Mouse (Mus musculus) kidney, postnatal 10 days (tissue): ENCODE measurements at regions not wholly inside any gene's neighbourhood (a gene's known extent, or its start where the extent isn't known, plus 50 kb on each side); places are given as distances from the start of the nearest gene placed in this dataset.
A peak's percentile ranks its signal among the peaks of the same experiment; 100 is the strongest.

ENCODE experiments used
- DNase-seq: peaks from one replicate; pipeline ENCODE4 v3.0.0; 2021; ENCODE audit warnings: mixed read lengths

DNA sequence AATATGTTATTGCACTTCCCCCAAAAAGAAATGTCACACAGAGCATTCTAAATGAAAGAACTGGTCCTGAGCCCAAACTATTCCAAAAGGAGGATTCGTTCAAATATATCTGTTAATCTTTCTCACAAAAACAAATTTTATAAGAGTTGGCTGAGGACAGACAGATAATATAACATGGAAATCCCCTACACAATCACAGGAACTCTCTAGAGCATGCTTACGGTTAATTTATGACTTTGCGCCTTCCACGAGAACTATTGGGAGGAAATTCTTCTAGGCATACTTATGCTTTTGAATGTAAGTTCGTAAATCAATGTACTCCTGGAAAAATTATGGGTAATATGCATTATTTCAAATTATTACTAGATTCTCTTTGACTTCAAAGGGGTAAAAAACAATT lies 144.1 kb upstream of the Gimd1 start:
- no peak for DNase-seq

DNA sequence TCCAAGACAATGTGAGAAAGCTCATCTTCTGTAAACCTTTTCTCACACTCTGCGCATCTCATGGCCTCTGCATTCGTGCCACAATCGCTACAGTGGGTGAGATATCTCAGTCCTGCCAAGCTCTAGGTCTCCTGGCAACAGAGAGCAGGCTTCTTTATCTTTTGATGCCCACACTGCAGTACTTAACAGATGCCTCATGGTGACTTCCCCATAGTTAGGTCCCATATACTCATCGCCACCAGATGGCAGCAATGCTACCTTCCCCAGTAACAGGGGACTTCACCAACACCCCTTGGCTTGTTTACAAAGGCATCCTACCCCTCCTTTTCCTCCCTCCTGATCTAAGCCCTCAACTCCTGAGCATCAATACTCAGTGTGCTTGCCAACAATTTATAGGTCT lies 123.5 kb upstream of the Gimd1 start:
- DNase-seq: peak; percentile 83

DNA sequence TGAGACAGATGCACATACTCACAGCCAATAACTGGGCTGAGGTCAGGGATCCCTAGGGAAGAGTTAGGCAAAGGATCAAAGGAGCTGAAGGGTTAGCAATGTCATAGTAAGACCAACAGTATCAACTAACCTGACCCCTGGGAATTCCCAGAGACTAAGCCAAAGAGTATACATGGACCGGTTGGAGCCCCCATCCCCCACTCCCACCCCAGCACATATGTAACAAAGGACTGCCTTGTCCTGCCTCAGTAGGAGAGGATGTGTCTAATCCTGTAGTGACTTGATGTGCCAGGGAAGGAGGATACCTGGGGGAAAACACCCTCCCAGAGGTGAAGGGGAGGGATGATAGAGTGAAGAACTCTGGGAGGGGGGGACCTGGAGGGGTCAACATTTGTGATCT lies 119.4 kb upstream of the Gimd1 start:
- no peak for DNase-seq

DNA sequence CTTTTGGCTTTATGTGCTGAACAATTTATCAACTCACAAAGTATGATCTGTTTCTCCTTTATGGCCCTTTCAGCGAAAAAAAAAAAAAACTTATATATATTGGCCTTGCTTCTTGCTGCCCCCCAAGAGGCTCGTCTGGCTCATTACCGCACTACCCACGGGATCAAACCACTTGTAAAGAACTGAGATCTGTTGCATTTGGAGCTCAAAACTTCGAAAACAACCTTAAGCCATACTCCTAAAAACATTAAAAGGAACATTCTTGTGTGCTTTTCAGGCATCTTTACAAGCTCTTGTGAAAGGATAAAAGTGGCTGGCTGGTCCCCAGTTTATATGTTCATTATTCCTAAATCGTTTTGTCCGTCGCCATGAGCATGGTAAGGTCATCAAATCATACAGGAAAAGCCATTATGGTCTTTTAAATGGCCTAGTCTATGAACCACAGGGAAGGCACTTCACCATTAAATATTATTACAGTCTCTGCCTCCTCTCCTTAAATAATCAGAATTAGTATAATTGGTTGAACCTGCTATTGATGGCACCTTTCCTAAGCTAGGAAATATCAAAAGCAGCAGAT lies 117.0 kb upstream of the Gimd1 start:
- DNase-seq: no peak

GRCm38 (mm10) chr3:132533323-132533904 lies 96.2 kb upstream of the Gimd1 start:
- DNase-seq: no peak

GRCm38 (mm10) chr3:132539780-132540658 lies 89.6 kb upstream of the Gimd1 start:
- DNase-seq: no peak

DNA sequence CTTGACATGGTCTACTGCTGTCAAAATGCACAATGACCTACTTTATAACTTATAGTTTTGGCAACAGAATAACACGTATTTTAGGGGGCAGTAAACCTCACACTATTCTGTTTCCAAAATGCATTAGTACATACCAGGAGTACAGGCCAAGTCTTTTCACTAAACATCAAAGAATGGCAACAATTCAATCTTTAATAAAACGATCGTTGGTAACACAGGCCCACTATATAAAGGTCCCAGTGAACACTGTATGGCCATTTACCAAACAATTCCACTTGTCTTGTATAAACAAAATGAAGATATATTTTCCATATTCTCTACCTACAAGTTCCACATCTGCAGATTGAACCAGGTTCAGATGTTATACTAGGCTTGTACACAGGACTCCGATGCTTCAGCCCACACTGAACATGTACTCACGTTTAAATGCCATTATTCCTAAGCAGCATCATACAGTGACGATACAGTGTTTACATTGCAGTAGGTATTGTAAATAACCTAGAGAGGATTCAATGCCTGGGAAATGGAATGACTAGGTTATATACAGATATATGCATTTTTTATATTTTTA lies 78.3 kb upstream of the Gimd1 start:
- DNase-seq: no peak

GRCm38 (mm10) chr3:132565755-132566154 lies 63.9 kb upstream of the Gimd1 start:
- DNase-seq: no peak

DNA sequence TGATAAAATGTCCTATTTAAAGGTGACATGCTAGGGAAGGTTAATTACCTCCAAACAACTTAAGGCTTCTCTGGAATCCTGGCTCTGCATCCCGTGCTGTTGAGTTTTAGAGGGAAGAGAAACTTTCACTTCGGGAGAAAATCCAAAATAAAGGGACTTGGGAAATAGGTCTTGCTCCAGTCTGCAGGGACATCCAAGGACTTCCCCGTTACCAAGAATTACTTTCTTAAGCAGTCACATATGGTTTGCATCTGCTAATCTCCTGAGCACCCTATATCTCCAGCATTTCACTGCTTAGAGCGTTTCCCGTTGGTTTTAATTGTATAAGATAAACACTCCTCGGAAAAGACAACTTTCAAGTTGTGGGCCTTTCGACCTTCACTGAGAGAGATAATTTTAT lies 63.3 kb upstream of the Gimd1 start:
- DNase-seq: no peak
